Mouse (Mus musculus) fibroblast of lung, adult 2 months (primary cell): ENCODE measurements around the gene Atxn10.

Experiments used
- DNase-seq: peaks from one replicate; pipeline ENCODE4 v3.0.0-alpha.2; 2011; ENCODE audit warnings: low read depth

The Atxn10 gene

GRCm38 (mm10) chr15:85334234-85334633 lies 1.8 kb upstream of the Atxn10 start:
- DNase-seq: no peak

GRCm38 (mm10) chr15:85336301-85336991 lies 401 bp downstream of the Atxn10 start:
- peak; percentile 47 for DNase-seq

GRCm38 (mm10) chr15:85337219-85337618 lies 1.2 kb downstream of the Atxn10 start:
- DNase-seq: no peak

- no peak for DNase-seq
These were observed 1.9 kb downstream of the Atxn10 start for GRCm38 (mm10) chr15:85337979-85338378.

- no peak for DNase-seq
These were observed 6.2 kb downstream of the Atxn10 start for GRCm38 (mm10) chr15:85342246-85342645.

- DNase-seq: no peak
These were observed 8.6 kb downstream of the Atxn10 start for GRCm38 (mm10) chr15:85344673-85345072.

- DNase-seq: no peak
These were observed 11.1 kb downstream of the Atxn10 start for GRCm38 (mm10) chr15:85347058-85347700.

GRCm38 (mm10) chr15:85350144-85350543 lies 14.1 kb downstream of the Atxn10 start:
- DNase-seq: no peak

GRCm38 (mm10) chr15:85354060-85354459 lies 18.0 kb downstream of the Atxn10 start:
- no peak for DNase-seq

GRCm38 (mm10) chr15:85356112-85356511 lies 20.1 kb downstream of the Atxn10 start:
- DNase-seq: no peak

GRCm38 (mm10) chr15:85357465-85358225 lies 21.6 kb downstream of the Atxn10 start:
- DNase-seq: no peak

GRCm38 (mm10) chr15:85359483-85359882 lies 23.4 kb downstream of the Atxn10 start:
- DNase-seq: no peak

GRCm38 (mm10) chr15:85359901-85360300 lies 23.9 kb downstream of the Atxn10 start:
- DNase-seq: no peak

GRCm38 (mm10) chr15:85364366-85364765 lies 28.3 kb downstream of the Atxn10 start:
- DNase-seq: no peak

- no peak for DNase-seq
These were observed 30.9 kb downstream of the Atxn10 start for GRCm38 (mm10) chr15:85366938-85367337.

- DNase-seq: no peak
These were observed 33.7 kb downstream of the Atxn10 start for GRCm38 (mm10) chr15:85369765-85370164.

- no peak for DNase-seq
These were observed 37.1 kb downstream of the Atxn10 start for GRCm38 (mm10) chr15:85373125-85373524.

GRCm38 (mm10) chr15:85383477-85383876 lies 47.4 kb downstream of the Atxn10 start:
- DNase-seq: no peak

- DNase-seq: no peak
These were observed 52.7 kb downstream of the Atxn10 start for GRCm38 (mm10) chr15:85388696-85389095.

GRCm38 (mm10) chr15:85389915-85390314 lies 53.9 kb downstream of the Atxn10 start:
- DNase-seq: no peak

- DNase-seq: no peak
These were observed 59.3 kb downstream of the Atxn10 start for GRCm38 (mm10) chr15:85395360-85395759.

GRCm38 (mm10) chr15:85401926-85402325 lies 65.9 kb downstream of the Atxn10 start:
- no peak for DNase-seq

GRCm38 (mm10) chr15:85403256-85403731 lies 67.2 kb downstream of the Atxn10 start:
- no peak for DNase-seq
